Mouse (Mus musculus): Measurements from ENCODE around the gene Traf3ip3.

The Traf3ip3 gene

GRCm38 (mm10) chr1:193208178-193208577 is 6.7 kb upstream of the Traf3ip3 start:
- no peak for DNase-seq (ENCODE audit: extremely low read depth, low read depth, low spot score)

- no peak for DNase-seq (ENCODE audit: extremely low read depth, low read depth, low spot score)
Observed at GRCm38 (mm10) chr1:193207503-193207902, 6.0 kb upstream of the Traf3ip3 start, which contains the start of gene Lamb3. Gene Lamb3 (plus strand): TSS chr1:193207699.

- DNase-seq (ENCODE audit: extremely low read depth, low read depth, low spot score) = no peak
Observed at GRCm38 (mm10) chr1:193205431-193205830, 3.9 kb upstream of the Traf3ip3 start.

DNA sequence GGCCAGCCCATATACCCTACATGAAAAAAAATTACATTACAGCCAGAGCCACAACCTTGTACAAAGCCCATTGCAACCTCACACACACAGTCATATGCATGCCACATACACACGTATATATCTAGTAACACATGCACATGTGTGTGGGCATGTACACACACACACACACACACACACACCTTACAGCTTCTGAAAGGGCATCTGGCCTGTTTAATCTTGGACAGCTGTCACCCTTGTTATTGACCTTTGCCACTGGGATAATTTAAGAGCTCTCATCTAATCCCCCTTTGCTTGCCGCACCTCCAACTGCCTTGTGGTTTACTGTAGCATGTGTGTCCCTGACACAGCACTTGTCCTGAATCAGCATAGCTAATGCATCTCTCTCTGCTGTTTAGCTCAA is 2.3 kb upstream of the Traf3ip3 start:
- DNase-seq (ENCODE audit: extremely low read depth, low read depth, low spot score) = no peak

- DNase-seq (ENCODE audit: extremely low read depth, low read depth, low spot score) = no peak
Observed at GRCm38 (mm10) chr1:193200640-193201382, 692 bp downstream of the Traf3ip3 start.

GRCm38 (mm10) chr1:193198312-193198711 is 3.2 kb downstream of the Traf3ip3 start:
- DNase-seq (ENCODE audit: extremely low read depth, low read depth, low spot score) = no peak

DNA sequence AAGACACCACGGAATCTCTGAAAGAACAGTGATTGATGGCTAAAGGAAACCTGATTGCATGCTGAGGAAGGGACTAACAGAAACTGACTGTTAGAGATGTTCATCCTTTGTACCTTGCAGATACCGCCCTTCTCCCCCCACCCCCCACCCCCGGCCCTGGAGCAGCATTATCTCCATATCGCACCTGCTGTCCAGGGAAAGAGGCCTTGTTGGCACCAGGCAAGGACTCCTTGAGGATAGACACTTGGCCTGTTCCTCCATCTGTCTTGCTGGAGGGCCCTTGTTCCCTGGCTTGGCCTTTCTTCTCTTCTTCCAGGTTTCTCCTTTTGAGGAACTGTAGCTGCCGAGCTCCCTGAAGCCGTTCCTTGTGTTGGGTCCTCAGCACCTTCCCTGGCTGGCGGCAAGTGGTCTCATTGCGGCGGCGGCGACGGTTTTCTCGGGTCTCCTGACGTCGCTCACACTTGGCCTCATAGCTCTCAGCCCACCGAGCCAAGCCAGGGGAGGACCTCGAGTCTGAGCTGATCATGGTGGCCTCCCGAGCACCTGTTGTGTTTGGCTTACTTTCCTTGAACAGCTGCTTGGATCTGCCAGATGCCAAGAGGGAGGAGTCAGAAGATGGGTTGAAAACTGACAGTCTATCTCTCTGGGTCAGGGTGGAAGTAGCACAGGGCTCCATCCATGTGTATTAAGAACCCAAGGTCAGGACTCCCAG is 3.9 kb downstream of the Traf3ip3 start:
- no peak for DNase-seq (ENCODE audit: extremely low read depth, low read depth, low spot score)

DNA sequence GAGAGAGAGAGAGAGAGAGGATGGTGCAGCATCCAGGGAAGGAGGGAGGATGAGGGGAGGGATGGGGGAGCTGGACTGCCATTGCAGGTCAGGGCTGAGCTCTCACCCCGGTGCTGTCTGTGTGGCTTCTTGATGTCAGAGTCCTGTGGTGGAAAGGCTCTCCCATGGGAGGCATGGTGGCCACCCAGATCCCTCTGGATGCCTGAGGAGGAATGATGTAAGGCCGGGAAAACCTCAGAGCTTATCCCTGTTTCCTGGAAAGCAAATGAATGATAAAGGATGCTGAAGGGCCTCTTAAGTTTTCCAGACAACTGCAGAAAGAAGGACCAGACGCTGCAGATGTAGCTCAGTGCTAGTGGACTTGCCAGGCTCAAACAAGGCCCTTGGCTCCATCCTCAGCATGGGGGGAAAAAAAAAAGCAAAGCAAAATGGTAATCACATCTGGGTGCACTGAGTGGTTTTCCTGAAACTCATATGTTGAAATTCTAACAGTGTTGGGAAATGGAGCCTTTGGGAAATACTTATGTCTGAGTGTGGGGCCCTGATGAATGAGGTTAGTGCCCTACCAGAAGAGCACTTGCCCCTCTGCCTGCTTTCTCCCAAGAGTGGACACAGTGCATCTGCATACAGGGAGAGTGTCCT is 6.2 kb downstream of the Traf3ip3 start:
- no peak for DNase-seq (ENCODE audit: extremely low read depth, low read depth, low spot score)

GRCm38 (mm10) chr1:193194416-193195140 is 6.9 kb downstream of the Traf3ip3 start:
- DNase-seq (ENCODE audit: extremely low read depth, low read depth, low spot score) = no peak

DNA sequence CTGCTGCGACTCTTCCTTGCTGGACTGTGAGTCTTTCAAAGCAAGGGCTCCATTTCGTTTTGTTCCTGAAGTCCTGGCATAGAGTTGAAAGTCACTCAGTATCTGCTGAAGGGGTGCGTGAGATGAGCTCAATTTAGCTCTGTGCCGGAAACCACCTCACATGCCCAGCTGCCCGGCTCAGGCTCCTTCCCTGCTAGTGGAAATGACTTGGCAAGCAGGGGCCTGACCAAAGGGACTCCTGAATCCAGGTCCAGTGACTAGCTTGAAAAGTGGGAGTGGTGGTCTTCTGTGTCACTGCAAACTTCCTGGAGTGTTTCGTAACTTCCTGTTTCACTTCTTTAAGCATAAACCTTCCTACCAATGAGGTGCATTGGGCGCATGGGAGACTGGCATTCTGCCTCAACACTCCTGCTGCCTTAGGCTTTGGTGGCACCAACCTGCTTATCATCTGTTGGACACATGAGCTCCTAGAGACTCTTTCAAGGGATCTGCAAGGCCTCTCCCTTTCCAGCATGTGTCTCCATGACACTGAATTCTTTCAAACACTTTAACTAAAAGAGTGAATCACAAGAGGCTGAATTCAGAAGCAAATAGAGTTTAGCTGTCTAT is 9.7 kb downstream of the Traf3ip3 start:
- DNase-seq (ENCODE audit: extremely low read depth, low read depth, low spot score) = no peak

GRCm38 (mm10) chr1:193189771-193190170 is 11.7 kb downstream of the Traf3ip3 start:
- DNase-seq (ENCODE audit: extremely low read depth, low read depth, low spot score) = no peak

- DNase-seq (ENCODE audit: extremely low read depth, low read depth, low spot score) = no peak
Observed at GRCm38 (mm10) chr1:193189151-193189621, 12.3 kb downstream of the Traf3ip3 start.

GRCm38 (mm10) chr1:193188257-193188656 is 13.2 kb downstream of the Traf3ip3 start:
- DNase-seq (ENCODE audit: extremely low read depth, low read depth, low spot score) = no peak

DNA sequence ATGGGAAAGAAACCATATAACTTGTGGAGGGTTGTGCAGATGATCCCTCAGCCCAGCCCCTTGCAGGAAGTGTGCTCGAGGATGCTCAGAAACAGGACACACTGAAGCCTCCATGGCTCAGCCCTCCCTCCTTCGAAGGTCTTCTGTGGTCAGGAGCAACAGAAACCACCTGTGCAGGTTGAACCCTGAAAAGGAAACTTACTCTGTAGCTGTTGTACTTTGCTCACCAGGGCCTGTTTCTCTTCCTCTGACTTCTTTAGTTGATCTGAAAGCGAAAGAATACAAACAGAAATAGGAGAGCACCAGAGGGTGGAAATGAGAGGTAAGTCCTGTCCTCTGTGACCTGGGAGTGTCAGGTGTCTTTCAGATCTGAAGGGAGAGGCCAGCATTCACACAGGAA is 20.4 kb downstream of the Traf3ip3 start:
- no peak for DNase-seq (ENCODE audit: extremely low read depth, low read depth, low spot score)

GRCm38 (mm10) chr1:193174143-193174733 is 27.3 kb downstream of the Traf3ip3 start:
- DNase-seq (ENCODE audit: extremely low read depth, low read depth, low spot score) = no peak

- no peak for DNase-seq (ENCODE audit: extremely low read depth, low read depth, low spot score)
Observed at GRCm38 (mm10) chr1:193173810-193174129, 27.7 kb downstream of the Traf3ip3 start.

- DNase-seq (ENCODE audit: extremely low read depth, low read depth, low spot score) = peak; percentile 87
Observed at GRCm38 (mm10) chr1:193172991-193173809, 28.3 kb downstream of the Traf3ip3 start.

GRCm38 (mm10) chr1:193169856-193170255 is 31.6 kb downstream of the Traf3ip3 start:
- DNase-seq (ENCODE audit: extremely low read depth, low read depth, low spot score) = peak; percentile 57

DNA sequence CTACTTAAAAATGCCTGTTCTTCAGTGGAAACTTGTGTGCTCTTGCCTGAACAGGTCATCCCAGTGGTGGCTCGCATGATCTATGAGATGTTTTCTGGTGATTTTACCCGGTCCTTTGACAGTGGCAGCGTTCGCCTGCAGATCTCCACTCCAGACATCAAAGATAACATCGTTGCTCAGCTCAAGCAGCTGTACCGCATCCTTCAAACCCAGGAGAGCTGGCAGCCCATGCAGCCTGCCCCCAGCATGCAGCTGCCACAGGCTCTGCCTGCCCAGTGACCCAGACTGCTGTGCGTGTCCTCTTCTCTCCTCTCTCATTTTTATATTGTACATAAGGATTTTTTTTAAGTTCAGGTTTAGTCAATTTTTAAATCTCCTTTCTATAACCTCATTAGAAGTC is 32.3 kb downstream of the Traf3ip3 start:
- no peak for DNase-seq (ENCODE audit: extremely low read depth, low read depth, low spot score)

- DNase-seq (ENCODE audit: extremely low read depth, low read depth, low spot score) = no peak
Observed at GRCm38 (mm10) chr1:193167746-193168145, 33.8 kb downstream of the Traf3ip3 start, which contains the start of gene A130010J15Rik. Gene A130010J15Rik (plus strand): TSS chr1:193168046.
